8 mouse cellular contexts compared by ENCODE assay signal in genomic region chr6:121271707-121272074, GRCm38 (mm10). TPM values are rescaled to one million over a fixed set of nuclear protein-coding genes. Genes with fewer than 3 reads are reported as not detected.
DNase-seq lines count a peak whose midpoint lies in the region; ATAC-seq and TF ChIP-seq lines count a peak whose summit lies in the region.

No protein-coding gene starts in this region.

- no peaks in the 10 kb centered on the region for H3K36me3 ChIP-seq in kidney, embryonic 16.5 days (ENCODE audit: insufficient read depth, low read length)
- no peaks in the 10 kb centered on the region for H3K36me3 ChIP-seq in embryonic facial prominence, embryonic 15.5 days
- no peaks in the 10 kb centered on the region for H3K36me3 ChIP-seq in intestine, postnatal 0 days (ENCODE audit: control insufficient read depth, insufficient read depth)
- H3K36me3 ChIP-seq in myocyte (ENCODE audit: control insufficient read depth, insufficient read depth), result no peaks in the 10 kb centered on the region

- peak; percentile 50 for ATAC-seq in kidney, embryonic 16.5 days (ENCODE audit: low FRiP score, low TSS enrichment)
- ATAC-seq in embryonic facial prominence, embryonic 15.5 days (ENCODE audit: insufficient number of reproducible peaks, low FRiP score, low TSS enrichment, low read depth), result no peak
- no peak for ATAC-seq in intestine, postnatal 0 days

- TF ChIP-seq POLR2A in myocyte (IDR thresholded peaks at IDR 0.05; ENCODE audit: insufficient read length, low read depth), result no peak

- no peak for TF ChIP-seq CTCF in intestine, postnatal 0 days (IDR thresholded peaks at IDR 0.05; ENCODE audit: low read depth)

- no peaks in the 10 kb centered on the region for H3K27me3 ChIP-seq in kidney, embryonic 16.5 days (ENCODE audit: insufficient read depth, low read length)
- H3K27me3 ChIP-seq in embryonic facial prominence, embryonic 15.5 days, result no peaks in the 10 kb centered on the region
- no peaks in the 10 kb centered on the region for H3K27me3 ChIP-seq in intestine, postnatal 0 days (replicated peaks; ENCODE audit: control insufficient read depth, insufficient read depth, low read length)
- no peaks in the 10 kb centered on the region for H3K27me3 ChIP-seq in myocyte (ENCODE audit: control insufficient read depth, insufficient read depth, insufficient read length)

- WGBS in kidney, embryonic 16.5 days, result 14% methylated on average over 4 of the region's 4 CpGs
- 11% methylated on average over 4 of the region's 4 CpGs for WGBS in embryonic facial prominence, embryonic 15.5 days
- 8% methylated on average over 4 of the region's 4 CpGs for WGBS in intestine, postnatal 0 days

- H3K4me3 ChIP-seq in kidney, embryonic 16.5 days (ENCODE audit: low read length), result peak overlapping the region; percentile 57; the same call in 1 of the 2 replicates
- peak overlapping the region; percentile 51 for H3K4me3 ChIP-seq in embryonic facial prominence, embryonic 15.5 days (replicated peaks)
- H3K4me3 ChIP-seq in intestine, postnatal 0 days (ENCODE audit: low read depth, low read length), result peak overlapping the region; percentile 44; the same call in 1 of the 2 replicates
- peak overlapping the region; percentile 24 for H3K4me3 ChIP-seq in myocyte

- no peak overlapping the region for H3ac ChIP-seq in myocyte (ENCODE audit: control insufficient read depth, insufficient read length)

- intact Hi-C loops in left cerebral cortex, postnatal 36 days (cut with DNase I), result loop anchor here (1.0 to 2.0 kb wide), 2 partner anchors 93 to 262 kb away; no protein-coding TSS in a partner anchor

- H3K79me2 ChIP-seq in myocyte (ENCODE audit: control insufficient read depth, insufficient read depth), result no peaks in the 10 kb centered on the region

- no peak overlapping the region for H3K4me2 ChIP-seq in kidney, embryonic 16.5 days (replicated peaks; ENCODE audit: low read depth, low read length)
- peak overlapping the region; percentile 60; the same call in 1 of the 2 replicates for H3K4me2 ChIP-seq in embryonic facial prominence, embryonic 15.5 days (replicated peaks)
- H3K4me2 ChIP-seq in intestine, postnatal 0 days (replicated peaks; ENCODE audit: low read depth), result no peak overlapping the region
- H3K4me2 ChIP-seq in myocyte (ENCODE audit: low read depth), result peak overlapping the region; percentile 61

- H3K9ac ChIP-seq in kidney, embryonic 16.5 days (replicated peaks; ENCODE audit: low read length), result no peak overlapping the region
- no peak overlapping the region for H3K9ac ChIP-seq in embryonic facial prominence, embryonic 15.5 days
- H3K9ac ChIP-seq in intestine, postnatal 0 days (ENCODE audit: low read depth, low read length), result no peak overlapping the region

- H3K9me3 ChIP-seq in kidney, embryonic 16.5 days (ENCODE audit: low read length), result no peaks in the 10 kb centered on the region; the same call in 1 of the 2 replicates
- H3K9me3 ChIP-seq in embryonic facial prominence, embryonic 15.5 days (replicated peaks), result no peaks in the 10 kb centered on the region
- H3K9me3 ChIP-seq in intestine, postnatal 0 days (ENCODE audit: control insufficient read depth), result no peaks in the 10 kb centered on the region

- H3K27ac ChIP-seq in kidney, embryonic 16.5 days (ENCODE audit: low read length), result no peak overlapping the region
- no peak overlapping the region for H3K27ac ChIP-seq in embryonic facial prominence, embryonic 15.5 days (replicated peaks)
- no peak overlapping the region for H3K27ac ChIP-seq in intestine, postnatal 0 days (ENCODE audit: low read depth, low read length)

- no peak for DNase-seq in kidney, adult 9 months
- no peak for DNase-seq in testis, postnatal 14 days (ENCODE audit: low spot score)
- DNase-seq in left cerebral cortex, postnatal 36 days (ENCODE audit: low spot score in 2 of 2), result no peak
- no peak for DNase-seq in spleen, adult 12 weeks (ENCODE audit: low spot score)

- no peaks in the 10 kb centered on the region for H3K4me1 ChIP-seq in kidney, embryonic 16.5 days (ENCODE audit: insufficient read depth, low read length)
- H3K4me1 ChIP-seq in embryonic facial prominence, embryonic 15.5 days, result no peaks in the 10 kb centered on the region
- no peaks in the 10 kb centered on the region for H3K4me1 ChIP-seq in intestine, postnatal 0 days (replicated peaks; ENCODE audit: control insufficient read depth, insufficient read depth, low read length)

TF ChIP-seq in myocyte, 11 proteins besides CTCF, POLR2A, EP300 and RAD21:
- no peak for TF ChIP-seq MAX (IDR thresholded peaks at IDR 0.05; ENCODE audit: low read depth)
- TF ChIP-seq MYOD1 (IDR thresholded peaks at IDR 0.05; ENCODE audit: control insufficient read depth in 1 of 3, insufficient read length in 2 of 3, low read depth in 2 of 3), result no peak
- no peak for TF ChIP-seq MYOG (IDR thresholded peaks at IDR 0.05; ENCODE audit: control insufficient read depth in 1 of 3, insufficient read depth in 1 of 3, insufficient read length in 2 of 3, low read depth in 2 of 3)
- TF ChIP-seq POLR2AphosphoS2 (IDR thresholded peaks at IDR 0.05; ENCODE audit: insufficient read length, low read depth), result no peak
- no peak for TF ChIP-seq SRF (IDR thresholded peaks at IDR 0.05; ENCODE audit: control insufficient read depth, insufficient read length, low read depth)
- no peak for TF ChIP-seq USF1 (IDR thresholded peaks at IDR 0.05; ENCODE audit: low read depth)
- TF ChIP-seq TCF12 (IDR thresholded peaks at IDR 0.05; ENCODE audit: insufficient read depth, poor library complexity, severe bottlenecking), result no peak
- TF ChIP-seq CEBPB (IDR thresholded peaks at IDR 0.05; ENCODE audit: insufficient read depth, poor library complexity, severe bottlenecking), result no peak
- no peak for TF ChIP-seq E2F4 (IDR thresholded peaks at IDR 0.05; ENCODE audit: insufficient read depth)
- no peak for TF ChIP-seq REST (IDR thresholded peaks at IDR 0.05; ENCODE audit: insufficient read depth, insufficient read length)
- TF ChIP-seq TCF3 (IDR thresholded peaks at IDR 0.05; ENCODE audit: insufficient read length, low read depth), result no peak
TF ChIP-seq in myocyte: peak in this region for 0.

RNA-seq across cellular contexts. Expression of gene Usp18, which starts 26.0 kb away (rescaled TPM):
- 2.8 and 3.0 TPM in 2 replicates for polyA plus RNA-seq in kidney, embryonic 16.5 days (2015; fragmentation: Nextera tagmentation; extraction: Ambion mirVana)
- polyA plus RNA-seq in embryonic facial prominence, embryonic 15.5 days (2015; fragmentation: Nextera tagmentation; extraction: Ambion mirVana), result 3.7 and 5.3 TPM in 2 replicates
- 15.1 and 21.6 TPM in 2 replicates for polyA plus RNA-seq in intestine, postnatal 0 days (2015; fragmentation: Nextera tagmentation; extraction: Ambion mirVana)
- polyA plus RNA-seq in myocyte (2012; fragmentation: generic; extraction: Trizol), result 0.07 TPM
- total RNA-seq in left cerebral cortex, postnatal 36 days (2021), result under 1 TPM; 0.59 to 0.72 TPM

RNA-seq across cellular contexts. Expression of gene Slc6a13, which starts 28.3 kb away (rescaled TPM):
- 33.3 and 35.1 TPM in 2 replicates for polyA plus RNA-seq in kidney, embryonic 16.5 days (2015; fragmentation: Nextera tagmentation; extraction: Ambion mirVana)
- polyA plus RNA-seq in embryonic facial prominence, embryonic 15.5 days (2015; fragmentation: Nextera tagmentation; extraction: Ambion mirVana), result 1.8 and 2.2 TPM in 2 replicates
- 0.21 and 0.40 TPM in 2 replicates for polyA plus RNA-seq in intestine, postnatal 0 days (2015; fragmentation: Nextera tagmentation; extraction: Ambion mirVana)
- 0.01 TPM for polyA plus RNA-seq in myocyte (2012; fragmentation: generic; extraction: Trizol)
- total RNA-seq in left cerebral cortex, postnatal 36 days (2021), result 10 to 100 TPM; 12.4 to 18.9 TPM

Comparison
In these comparisons a context has a peak if more than half of its experiments do, and no peak if none do; other contexts are left out.
1. H3K4me2 ChIP-seq: peak in embryonic facial prominence, embryonic 15.5 days (single experiment) and myocyte (single experiment); none in kidney, embryonic 16.5 days (single experiment) and intestine, postnatal 0 days (single experiment).
2. RNA of gene Slc6a13, which starts 28.3 kb away (polyA plus RNA-seq): 33.3 to 35.1 TPM in kidney, embryonic 16.5 days; 1.8 to 2.2 TPM in embryonic facial prominence, embryonic 15.5 days, 0.21 to 0.40 TPM in intestine, postnatal 0 days and 0.01 TPM in myocyte (single experiment); every median in the first group is over 10 times any median in the second.
3. Peak in every context shown above with its lines, with median percentiles within 50 percentile points of each other: H3K4me3 ChIP-seq.